Mouse (Mus musculus) inflammation-experienced regulatory T-cells, adult 6 months (primary cell): ENCODE measurements around the gene Dnase1l3. TPM values are rescaled to one million over a fixed set of nuclear protein-coding genes. Genes with fewer than 3 reads are reported as not detected.
A peak's percentile ranks its signal among the peaks of the same experiment; 100 is the strongest.

ENCODE experiments used
- ATAC-seq: one replicate; pipeline ENCODE4 v1.8.0; 2017
- polyA plus RNA-seq, 3 experiments: library from polyadenylated mRNA; unstranded; fragments of 100-300 nt; shearing (Covaris generic); gene quantifications; one replicate each; pipeline ENCODE4 v1.2.1; 2017

Dnase1l3 gene
- polyA plus RNA-seq, 3 experiments from 2014 or later = 3.2 to 23.9 (median 7.7) TPM

DNA sequence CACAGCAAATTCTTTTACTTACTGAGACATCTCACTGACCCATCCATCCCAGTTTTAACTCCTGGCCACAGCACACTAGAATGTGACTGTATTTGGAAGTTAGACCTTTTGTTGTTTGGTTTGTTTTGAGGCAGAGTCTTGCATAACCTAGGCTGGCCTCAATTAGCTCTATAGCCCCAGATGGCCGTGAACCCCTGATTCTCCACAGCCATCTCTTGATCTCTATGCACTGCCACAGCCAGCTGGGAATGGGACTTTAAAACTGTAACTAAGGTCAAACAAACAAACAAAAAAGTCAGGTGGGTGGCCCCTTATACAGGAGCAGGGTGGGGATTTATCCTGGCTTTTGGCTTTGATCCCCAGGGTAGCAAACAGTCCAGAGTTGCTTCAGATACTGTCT is 19.7 kb downstream of the Dnase1l3 start:
- ATAC-seq = no peak

GRCm38 (mm10) chr14:7971889-7972493 is 22.4 kb downstream of the Dnase1l3 start:
- no peak for ATAC-seq

- peak; percentile 86 for ATAC-seq
These were observed 30.0 kb downstream of the Dnase1l3 start for GRCm38 (mm10) chr14:7964219-7964889.

DNA sequence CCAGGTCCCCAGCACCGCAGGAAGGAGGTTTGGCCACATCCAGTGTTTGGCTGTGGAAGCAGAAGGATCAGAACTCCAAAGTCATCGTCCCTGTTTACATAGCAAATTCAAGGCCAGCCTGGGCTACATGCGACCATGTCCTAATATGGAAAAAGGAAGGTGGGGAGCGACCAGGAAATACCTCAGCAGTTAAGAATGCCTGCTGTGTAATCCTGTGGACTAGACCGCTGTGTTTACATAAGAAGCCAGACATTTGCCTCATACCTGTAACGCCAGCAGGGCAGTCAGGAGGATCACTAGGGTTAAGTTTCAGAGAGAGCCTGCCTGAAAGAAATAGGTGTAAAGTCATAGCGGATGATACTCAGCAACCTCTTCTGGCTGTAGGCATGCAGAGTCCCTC is 31.2 kb downstream of the Dnase1l3 start:
- no peak for ATAC-seq

GRCm38 (mm10) chr14:7962626-7963025 is 31.7 kb downstream of the Dnase1l3 start:
- ATAC-seq = no peak

- ATAC-seq = no peak
These were observed 32.7 kb downstream of the Dnase1l3 start for GRCm38 (mm10) chr14:7961714-7962113.

GRCm38 (mm10) chr14:7960616-7961015 is 33.8 kb downstream of the Dnase1l3 start:
- ATAC-seq = no peak

DNA sequence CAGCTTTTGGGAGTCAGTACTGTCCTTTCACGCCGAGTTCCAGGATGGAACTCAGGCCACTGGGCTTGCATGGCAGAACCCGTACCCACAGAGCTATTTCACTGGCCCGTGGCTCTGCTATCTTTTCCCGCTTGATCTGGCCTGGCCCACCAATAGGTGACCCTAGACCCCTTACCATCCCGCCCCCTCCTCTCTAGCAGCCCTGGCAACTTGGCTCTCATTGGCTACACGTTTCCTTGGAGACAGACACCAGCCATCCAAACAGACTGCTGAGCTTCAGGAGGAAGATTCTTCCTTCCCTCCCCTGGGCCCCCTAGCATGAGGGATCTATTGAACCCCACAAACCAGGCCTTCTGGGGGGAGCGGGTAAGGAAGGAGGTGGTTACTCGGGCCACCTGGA is 37.3 kb downstream of the Dnase1l3 start, which contains the start of gene Gm45521:
Gm45521 (plus strand) TSS at position 240 of the 400 bp plus-strand sequence.
- no peak for ATAC-seq

- ATAC-seq = no peak
These were observed 37.9 kb downstream of the Dnase1l3 start for GRCm38 (mm10) chr14:7956427-7956826.

DNA sequence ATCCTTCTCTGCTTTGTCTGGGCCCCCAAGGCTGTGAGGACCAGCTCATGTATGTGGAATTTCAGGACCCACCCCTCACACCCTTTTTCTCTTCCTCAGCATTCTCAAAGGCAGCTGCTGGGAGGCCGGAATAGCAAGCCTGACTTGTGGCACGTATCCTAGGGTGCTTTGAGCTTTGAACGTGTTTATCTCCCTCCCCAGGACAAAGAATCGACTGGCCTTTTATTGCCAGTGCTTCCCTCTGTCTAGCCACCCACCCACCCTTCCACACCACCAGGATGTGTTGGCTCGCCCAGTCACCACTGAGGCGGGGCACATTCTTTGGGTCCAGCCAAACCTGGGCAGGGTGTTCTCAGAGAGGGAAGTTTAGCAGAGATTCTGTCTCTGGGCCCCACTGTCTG is 40.3 kb downstream of the Dnase1l3 start:
- ATAC-seq = no peak

DNA sequence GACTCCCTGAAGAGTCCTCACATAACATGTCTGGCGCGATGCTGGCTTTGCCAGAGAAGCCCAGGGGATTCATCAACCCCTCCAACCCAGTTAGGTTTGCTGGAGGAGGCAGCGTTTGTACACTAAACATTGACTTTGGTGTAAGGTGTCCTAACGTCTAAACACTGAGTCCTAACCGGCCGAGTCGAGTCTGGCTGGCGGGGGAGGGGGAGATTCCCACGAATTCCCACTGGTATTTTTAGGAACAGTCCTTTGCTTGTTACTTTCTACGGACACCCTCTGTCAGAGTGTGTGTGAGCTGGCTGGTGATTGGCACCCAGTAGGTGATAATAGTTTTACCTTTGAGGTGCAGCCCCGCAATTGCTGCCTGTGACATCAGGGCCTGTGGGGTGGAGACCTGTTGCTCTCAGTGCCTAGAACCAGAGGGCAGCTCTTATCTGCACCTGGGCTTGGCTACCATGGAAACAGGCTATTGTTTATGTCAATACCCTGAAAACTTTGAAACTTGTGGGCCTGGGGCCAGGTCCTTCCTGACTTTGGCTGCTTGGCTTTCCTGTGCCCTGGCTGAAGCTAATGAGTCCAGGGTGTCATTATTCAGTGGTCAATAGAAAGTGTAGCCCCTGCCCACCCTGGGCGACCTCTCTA is 41.6 kb downstream of the Dnase1l3 start:
- ATAC-seq = no peak

- ATAC-seq = no peak
These were observed 43.1 kb downstream of the Dnase1l3 start for GRCm38 (mm10) chr14:7951234-7951633.

GRCm38 (mm10) chr14:7945261-7945660 is 49.1 kb downstream of the Dnase1l3 start:
- no peak for ATAC-seq

- ATAC-seq = no peak
These were observed 49.9 kb downstream of the Dnase1l3 start for GRCm38 (mm10) chr14:7944349-7945039.

GRCm38 (mm10) chr14:7943801-7944135 is 50.6 kb downstream of the Dnase1l3 start:
- no peak for ATAC-seq

DNA sequence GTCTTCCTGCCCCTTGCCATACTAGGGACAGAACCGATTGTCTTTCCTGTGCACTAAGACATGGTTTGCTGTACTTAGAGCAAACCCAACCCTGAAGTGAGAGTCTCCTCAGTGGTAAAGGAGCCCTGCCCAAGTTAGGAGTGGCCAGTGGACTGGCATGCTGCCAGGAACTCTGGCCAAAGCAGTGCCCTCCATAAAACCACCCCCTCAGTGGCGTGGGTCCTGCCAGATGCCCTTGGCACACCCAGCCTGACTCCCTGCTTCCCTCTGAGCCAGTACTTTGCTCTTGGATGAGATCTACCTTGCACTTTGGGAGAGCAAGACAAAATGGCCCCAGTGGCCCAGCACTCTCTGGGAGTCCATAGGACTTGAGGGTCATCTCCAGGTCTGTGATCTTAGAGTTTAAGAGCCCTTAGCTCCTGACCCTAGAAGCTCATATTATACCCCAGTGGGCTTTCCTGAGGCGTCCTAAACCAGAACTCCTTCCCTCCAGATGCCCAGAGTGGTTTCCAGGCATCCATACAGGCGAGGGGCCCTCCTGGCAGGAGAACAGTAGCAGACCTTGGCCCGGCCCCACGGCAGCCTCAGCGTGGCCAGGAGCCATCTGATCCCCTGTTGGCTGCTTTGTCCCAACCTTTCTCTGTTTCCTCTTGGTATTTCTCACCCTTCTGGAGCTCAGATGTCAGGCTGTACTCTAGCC is 51.1 kb downstream of the Dnase1l3 start:
- no peak for ATAC-seq

DNA sequence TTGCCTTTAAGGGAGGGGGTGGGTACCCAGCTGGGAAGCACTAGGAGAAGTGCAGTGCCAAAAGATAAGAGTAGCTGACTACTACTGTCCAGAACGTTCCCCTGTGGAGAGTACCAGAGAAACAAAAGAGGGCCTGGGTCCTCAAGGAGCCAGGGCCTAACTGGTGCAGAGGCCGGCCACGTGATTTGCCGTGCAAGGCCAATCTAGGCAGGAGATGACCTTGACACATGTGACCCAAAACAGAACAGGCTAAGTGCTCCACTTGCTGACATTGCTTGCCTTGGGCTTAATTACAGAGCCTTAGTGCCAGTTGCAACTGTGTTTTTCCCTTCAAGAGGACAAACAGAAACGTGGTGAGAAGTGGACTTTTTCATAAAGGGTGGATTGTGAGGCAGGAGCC is 53.0 kb downstream of the Dnase1l3 start:
- no peak for ATAC-seq

DNA sequence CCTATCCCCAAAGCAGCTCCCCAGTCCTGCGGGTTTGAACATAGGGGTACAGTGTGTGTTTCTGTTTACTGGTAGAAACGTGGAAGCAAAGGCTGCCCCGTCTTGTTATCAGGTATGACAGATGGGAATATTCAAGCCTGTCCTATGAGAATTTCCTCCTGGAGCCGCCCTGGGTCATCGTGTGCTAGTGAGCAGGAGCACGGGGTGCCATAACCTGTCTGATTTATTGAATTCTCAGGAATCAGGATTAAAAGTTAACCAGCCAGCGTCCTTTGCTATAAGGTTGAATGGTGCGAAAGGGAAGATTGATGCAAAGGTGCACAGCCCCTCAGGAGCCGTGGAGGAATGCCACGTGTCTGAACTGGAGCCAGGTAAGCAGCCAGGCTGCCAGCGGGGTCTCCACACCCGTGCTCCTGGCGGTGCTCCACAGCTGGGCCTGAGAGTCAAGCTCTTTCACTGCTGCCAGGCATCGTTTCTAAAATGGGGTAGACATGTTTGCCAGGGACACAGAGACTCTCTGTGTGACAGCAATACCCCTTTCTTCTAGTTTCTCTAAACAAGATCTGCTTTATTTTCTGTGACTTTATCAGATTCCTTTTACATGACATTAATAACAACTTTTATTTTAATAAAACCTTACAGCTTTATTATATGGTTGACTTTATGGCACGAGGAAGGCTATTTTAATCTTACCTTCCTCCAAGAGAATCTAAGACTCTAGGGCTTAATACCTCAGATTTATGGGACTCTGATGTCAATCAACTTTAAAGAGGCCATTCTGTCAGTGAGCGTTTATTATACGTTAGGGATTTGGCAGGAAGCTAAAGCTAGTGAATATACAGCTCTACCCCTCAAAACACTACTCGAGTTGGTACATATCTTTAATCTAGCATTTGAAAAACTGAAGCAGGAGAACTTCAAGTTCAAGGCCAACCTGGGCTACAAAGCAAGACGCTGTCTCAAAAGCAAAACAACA is 55.3 kb downstream of the Dnase1l3 start:
- ATAC-seq = no peak

DNA sequence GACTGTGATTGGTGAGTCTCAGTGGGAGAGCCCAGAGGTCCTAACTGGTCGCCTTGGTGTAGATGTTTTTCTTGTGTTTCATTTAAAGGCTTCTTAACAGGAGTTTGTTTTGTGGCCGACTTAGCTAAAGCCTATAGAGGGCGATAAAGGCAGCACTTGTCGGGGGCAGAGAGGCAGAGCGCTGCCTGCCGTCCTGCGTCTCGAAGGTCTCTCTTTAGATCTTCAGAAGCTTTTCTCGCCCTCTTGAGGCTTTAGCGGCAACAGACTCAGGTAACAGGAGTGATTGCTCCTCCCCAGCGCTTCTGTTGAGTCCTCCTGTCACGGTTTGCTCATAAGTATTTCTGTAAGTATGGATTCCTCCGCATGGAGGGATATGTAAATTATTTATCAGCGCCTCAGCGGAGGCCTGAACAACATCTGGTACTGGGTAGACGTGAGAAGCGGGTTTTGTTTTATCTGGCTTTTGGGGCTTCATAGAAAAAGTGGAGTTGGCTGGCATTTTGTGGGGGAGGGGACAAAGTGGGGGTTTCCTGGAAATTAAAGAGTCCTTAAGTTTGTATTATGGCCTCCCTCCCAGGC is 57.2 kb downstream of the Dnase1l3 start:
- ATAC-seq = no peak

GRCm38 (mm10) chr14:7934166-7934565 is 60.2 kb downstream of the Dnase1l3 start:
- no peak for ATAC-seq

DNA sequence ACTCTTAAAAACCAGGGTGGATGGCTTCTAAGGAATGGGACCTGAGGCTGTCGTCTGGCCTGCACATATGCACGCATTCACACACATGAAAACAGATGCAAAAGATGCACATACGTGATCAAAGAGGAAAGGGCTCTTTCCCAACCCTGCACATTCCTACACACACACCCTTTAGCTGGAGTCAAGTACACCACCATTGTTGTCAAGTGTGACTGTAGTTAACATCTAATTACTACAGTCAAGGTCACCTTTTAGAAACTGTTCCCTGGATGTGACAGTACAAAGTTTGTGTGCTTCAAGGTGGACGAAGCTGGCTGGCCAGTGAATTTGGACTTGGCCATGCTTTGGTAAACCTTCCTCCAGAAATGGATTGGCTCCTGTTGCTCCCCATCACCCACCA is 62.2 kb downstream of the Dnase1l3 start:
- no peak for ATAC-seq
